Mouse (Mus musculus): ENCODE data around the gene Fv1. TPM values are rescaled to one million over a fixed set of nuclear protein-coding genes. Genes with fewer than 3 reads are reported as not detected.
"Not testable (repeated sequence)": the region's sequence is repeated elsewhere in the genome, so short reads cannot be mapped to it uniquely, and the experiment has no call there.

Fv1 gene
- 14.1 and 14.8 TPM in 2 replicates for polyA plus RNA-seq (2016; fragmentation: Nextera tagmentation; extraction: Ambion mirVana)

DNA sequence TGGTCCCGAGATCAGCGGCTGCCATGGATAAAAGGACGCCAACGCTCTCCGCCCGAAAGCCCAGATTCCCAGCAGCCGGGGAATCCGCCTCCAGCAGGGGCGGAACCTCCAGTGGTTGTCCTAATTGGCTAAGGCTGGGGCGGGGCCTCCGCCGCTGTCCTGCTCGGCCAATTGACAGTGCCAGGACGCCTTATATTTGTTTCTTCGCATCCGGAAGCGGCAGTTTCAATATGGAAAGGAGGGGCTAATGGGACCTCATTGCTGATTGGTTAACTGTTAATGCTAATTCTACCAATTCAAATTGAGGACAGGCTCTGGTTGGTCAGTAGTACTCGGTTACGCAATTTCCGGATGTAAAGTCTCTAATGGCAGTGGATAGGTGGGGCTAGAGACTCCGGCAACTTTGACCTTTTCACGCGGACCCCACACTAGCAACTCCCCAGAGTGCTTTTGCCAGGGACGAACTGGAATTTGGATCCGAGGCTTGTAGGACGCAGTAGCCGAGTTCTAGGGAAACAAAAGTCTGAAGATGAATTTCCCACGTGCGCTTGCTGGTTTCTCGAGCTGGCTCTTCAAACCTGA, at the start of gene Fv1, which contains the start of gene Miip:
TSS of gene Fv1 (plus strand) at position 530 of the 582 bp plus-strand sequence.
TSS of gene Miip (minus strand) at position 367 of the 582 bp plus-strand sequence.
- peaks cover 49% of the 10 kb centered on the region for H3K36me3 ChIP-seq
- H3K27ac ChIP-seq: peak within 1 kb of the TSS; percentile 82
- peaks cover 21% of the 10 kb centered on the region for H3K4me1 ChIP-seq (replicated peaks)
- no peaks in the 10 kb centered on the region for H3K27me3 ChIP-seq
- peak within 1 kb of the TSS; percentile 84 for H3K4me2 ChIP-seq
- peak within 1 kb of the TSS; percentile 79 for H3K9ac ChIP-seq (replicated peaks)
- ATAC-seq (ENCODE audit: insufficient number of reproducible peaks, insufficient read depth, low FRiP score, low TSS enrichment, low read depth): peak; percentile 97
- WGBS: under 1% methylated on average over 30 of the region's 30 CpGs
- no peaks in the 10 kb centered on the region for H3K9me3 ChIP-seq
- peak within 1 kb of the TSS; percentile 82 for H3K4me3 ChIP-seq (replicated peaks)

DNA sequence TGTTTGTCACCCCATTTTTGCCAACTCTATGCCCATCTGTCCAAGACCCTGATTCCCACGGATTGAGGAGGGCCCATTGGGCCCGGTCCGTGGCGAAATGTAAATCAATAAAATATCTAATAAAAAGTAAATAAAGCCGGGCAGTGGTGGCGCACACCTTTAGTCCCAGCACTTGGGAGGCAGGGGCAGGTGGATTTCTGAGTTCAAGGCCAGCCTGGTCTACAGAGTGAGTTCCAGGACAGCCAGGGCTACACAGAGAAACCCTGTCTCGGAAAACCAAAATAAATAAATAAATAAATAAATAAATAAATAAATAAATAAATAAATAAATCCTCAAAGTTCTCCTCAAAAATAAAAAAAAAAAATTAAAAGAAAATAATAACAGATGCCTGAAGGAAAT, 49.1 kb upstream of the Fv1 start:
- Histone ChIP-seq H3K36me3 (peaks cover 13% of the 10 kb centered on the region), H3K9me3 (peaks cover 60% of the 10 kb centered on the region)
- not testable (repeated sequence) for H3K4me3 ChIP-seq (replicated peaks); H3K4me1 ChIP-seq (replicated peaks); H3K27me3 ChIP-seq; H3K4me2 ChIP-seq; H3K9ac ChIP-seq (replicated peaks); H3K27ac ChIP-seq
- WGBS: 79% methylated on average over 7 of the region's 7 CpGs
- 0 out of 2 replicates have a peak, but pooled peaks have one; percentile 53 for ATAC-seq (ENCODE audit: insufficient number of reproducible peaks, insufficient read depth, low FRiP score, low TSS enrichment, low read depth)

DNA sequence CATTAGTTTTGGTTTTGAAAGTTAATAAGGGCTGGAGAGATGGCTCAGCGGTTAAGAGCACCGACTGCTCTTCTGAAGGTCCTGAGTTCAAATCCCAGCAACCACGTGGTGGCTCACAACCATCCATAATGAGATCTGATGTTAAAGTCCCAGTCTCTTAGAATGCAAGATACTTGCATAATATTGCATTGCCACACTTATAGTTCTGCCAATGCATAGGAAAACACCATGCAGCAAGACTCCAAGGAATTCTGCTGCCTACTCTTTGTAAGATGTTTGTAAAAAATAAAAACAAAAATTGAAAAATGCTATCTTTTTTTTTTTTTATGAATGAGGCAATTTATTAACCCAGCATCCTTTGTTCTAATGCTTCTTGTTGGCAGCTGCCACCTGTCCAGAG, 47.4 kb upstream of the Fv1 start:
- WGBS: 89% methylated on average over 3 of the region's 3 CpGs
- peaks cover 74% of the 10 kb centered on the region for H3K9me3 ChIP-seq
- not testable (repeated sequence) for ATAC-seq (ENCODE audit: insufficient number of reproducible peaks, insufficient read depth, low FRiP score, low TSS enrichment, low read depth); H3K27ac ChIP-seq; H3K4me2 ChIP-seq; H3K9ac ChIP-seq (replicated peaks); H3K4me3 ChIP-seq (replicated peaks); H3K4me1 ChIP-seq (replicated peaks); H3K27me3 ChIP-seq
- H3K36me3 ChIP-seq: peaks cover 29% of the 10 kb centered on the region

DNA sequence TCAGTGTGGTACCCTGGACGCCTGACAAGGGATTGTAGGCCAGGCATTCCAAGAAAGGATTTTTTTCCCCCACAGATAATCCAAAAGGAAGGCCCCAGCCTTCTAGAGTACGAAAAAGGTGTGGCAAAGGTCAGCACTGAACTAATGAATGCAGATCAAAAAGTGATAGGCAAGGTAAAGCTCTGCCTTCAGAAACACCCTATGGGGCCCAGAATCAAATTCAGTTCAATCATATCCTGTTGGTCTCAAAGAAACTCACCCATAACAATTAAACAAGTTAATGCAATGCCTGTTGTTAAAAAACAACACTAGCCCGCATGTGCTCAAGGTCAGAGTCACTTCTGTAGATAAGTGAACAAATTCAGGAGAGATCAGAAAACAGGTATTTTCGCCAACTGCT, 44.4 kb upstream of the Fv1 start:
- peaks cover 87% of the 10 kb centered on the region for H3K9me3 ChIP-seq
- no peak for ATAC-seq (ENCODE audit: insufficient number of reproducible peaks, insufficient read depth, low FRiP score, low TSS enrichment, low read depth)
- 93% methylated on average over 4 of the region's 4 CpGs for WGBS

GRCm38 (mm10) chr4:147839282-147839681, 29.5 kb upstream of the Fv1 start:
- H3K4me2 ChIP-seq; H3K4me1 ChIP-seq (replicated peaks); ATAC-seq (ENCODE audit: insufficient number of reproducible peaks, insufficient read depth, low FRiP score, low TSS enrichment, low read depth); H3K27ac ChIP-seq; H3K4me3 ChIP-seq (replicated peaks); H3K9ac ChIP-seq (replicated peaks); H3K27me3 ChIP-seq: not testable (repeated sequence)
- WGBS: 99% methylated on average over 17 of the region's 26 CpGs
- peaks cover 25% of the 10 kb centered on the region for H3K9me3 ChIP-seq
- H3K36me3 ChIP-seq: peaks cover 36% of the 10 kb centered on the region

More for the DNA sequence above, 44.4 kb upstream of the Fv1 start:
- Histone ChIP-seq H3K4me2 (no peak overlapping the region), H3K27me3 (no peaks in the 10 kb centered on the region), H3K4me3 (replicated peaks) (no peak overlapping the region), H3K36me3 (peaks cover 59% of the 10 kb centered on the region), H3K27ac (no peak overlapping the region), H3K9ac (replicated peaks) (no peak overlapping the region), H3K4me1 (replicated peaks) (no peaks in the 10 kb centered on the region)

DNA sequence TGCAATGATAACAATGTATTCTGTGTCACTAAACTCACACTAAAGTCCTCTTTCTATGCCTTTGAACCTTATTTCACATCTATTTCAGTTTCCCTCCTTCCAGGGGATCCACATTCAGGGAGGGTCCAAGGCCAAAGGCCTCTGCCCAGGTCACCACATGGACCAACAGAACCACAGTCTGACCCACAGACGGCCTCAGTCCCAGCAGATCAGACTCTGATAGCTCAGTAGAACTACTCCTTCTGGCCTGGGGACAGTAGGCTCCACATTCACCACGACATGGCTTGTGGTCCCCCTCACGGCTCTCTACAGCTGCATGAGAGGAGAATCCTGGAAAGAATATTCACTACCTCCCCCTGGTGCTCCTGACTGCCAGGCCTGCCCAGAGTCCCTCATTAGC, 25.9 kb upstream of the Fv1 start:
- WGBS: 89% methylated on average over 3 of the region's 3 CpGs
- Histone ChIP-seq H3K4me3 (replicated peaks) (no peak overlapping the region), H3K4me2 (no peak overlapping the region), H3K9me3 (peaks cover 22% of the 10 kb centered on the region), H3K27ac (no peak overlapping the region), H3K27me3 (no peaks in the 10 kb centered on the region), H3K9ac (replicated peaks) (no peak overlapping the region), H3K36me3 (peaks cover 41% of the 10 kb centered on the region), H3K4me1 (replicated peaks) (peaks cover 4% of the 10 kb centered on the region)
- ATAC-seq (ENCODE audit: insufficient number of reproducible peaks, insufficient read depth, low FRiP score, low TSS enrichment, low read depth): no peak

DNA sequence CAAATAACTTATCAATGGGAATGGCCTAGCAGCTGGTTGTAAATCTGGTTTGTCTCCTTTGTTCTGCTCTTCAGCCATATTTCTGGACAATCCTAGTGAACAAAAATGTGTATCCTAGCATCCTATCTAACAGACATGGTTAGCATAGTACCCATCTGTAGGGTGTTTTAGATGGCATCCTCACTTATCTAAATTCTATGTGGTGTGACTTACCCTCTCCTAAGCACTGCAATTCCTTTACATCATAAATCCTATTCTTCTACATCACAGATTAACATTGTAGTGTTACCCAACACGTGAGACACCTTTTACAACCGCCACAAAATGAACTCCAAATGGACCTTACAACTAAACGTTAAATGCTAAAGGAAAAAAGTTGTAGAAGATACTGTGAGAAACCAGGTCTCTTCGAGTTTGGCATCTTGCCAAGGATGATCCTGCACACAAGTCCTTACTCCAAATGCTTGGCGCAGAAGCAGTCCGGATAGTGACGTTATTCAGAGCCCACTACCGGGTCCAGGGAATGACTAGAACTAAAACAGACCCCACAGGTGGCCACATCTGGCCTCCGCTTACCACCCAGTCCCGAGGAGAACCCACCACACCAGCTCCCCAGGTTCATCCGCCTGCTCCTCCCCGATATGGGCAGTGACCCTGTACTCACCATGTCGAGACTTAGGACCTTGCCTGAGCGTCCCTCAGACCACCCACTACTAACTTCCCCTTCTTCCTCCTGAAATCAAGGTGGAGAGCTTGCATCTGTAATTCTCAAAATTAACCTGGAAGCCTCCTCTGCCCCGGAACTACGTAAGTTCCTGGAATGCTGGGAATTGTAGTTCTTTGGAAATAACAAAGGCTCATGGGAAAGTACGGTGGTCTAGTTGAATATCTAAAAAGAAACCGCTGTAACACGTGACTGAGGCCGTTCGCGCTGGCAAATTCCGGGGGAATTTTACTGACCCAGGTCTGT, 20.9 kb upstream of the Fv1 start, which contains the start of gene Zfp933:
TSS of gene Zfp933 (minus strand) at position 753 of the 970 bp plus-strand sequence.
- WGBS: 5% methylated on average over 23 of the region's 23 CpGs
- Histone ChIP-seq H3K4me3 (replicated peaks) (peak within 1 kb of the TSS; percentile 69), H3K9me3 (peaks cover 6% of the 10 kb centered on the region), H3K9ac (replicated peaks) (peak within 1 kb of the TSS; percentile 69), H3K36me3 (peaks cover 16% of the 10 kb centered on the region), H3K27ac (no peak within 1 kb of the TSS), H3K4me2 (peak within 1 kb of the TSS; percentile 65), H3K4me1 (replicated peaks) (peaks cover 8% of the 10 kb centered on the region), H3K27me3 (no peaks in the 10 kb centered on the region)
- peak; percentile 93 for ATAC-seq (ENCODE audit: insufficient number of reproducible peaks, insufficient read depth, low FRiP score, low TSS enrichment, low read depth)

DNA sequence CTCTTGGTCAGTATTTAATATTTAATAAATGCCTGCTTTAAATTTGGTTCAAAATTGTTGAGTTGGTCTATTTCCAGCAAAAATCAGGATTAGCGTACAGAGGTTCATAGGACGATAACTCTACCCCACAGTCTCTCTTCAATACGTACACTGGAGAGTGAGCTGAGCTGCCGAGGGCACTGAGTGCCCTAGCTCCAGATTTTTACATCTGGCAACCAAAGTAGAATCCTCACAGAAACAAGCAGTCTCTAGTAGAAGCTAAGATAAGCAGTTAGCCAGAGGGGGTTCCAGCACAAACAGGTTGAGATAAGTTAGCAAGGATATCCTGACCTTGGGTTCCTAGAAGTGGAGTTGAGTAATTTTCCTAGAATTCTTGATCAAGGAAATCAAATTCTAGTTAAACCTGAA, 20.2 kb upstream of the Fv1 start:
- peak; percentile 75; the same call in 1 of the 2 replicates for ATAC-seq (ENCODE audit: insufficient number of reproducible peaks, insufficient read depth, low FRiP score, low TSS enrichment, low read depth)
- Histone ChIP-seq H3K4me2 (peak overlapping the region; percentile 65), H3K36me3 (peaks cover 9% of the 10 kb centered on the region), H3K4me1 (replicated peaks) (peaks cover 8% of the 10 kb centered on the region), H3K27me3 (no peaks in the 10 kb centered on the region), H3K9ac (replicated peaks) (peak overlapping the region; percentile 55), H3K9me3 (peaks cover under 1% of the 10 kb centered on the region), H3K4me3 (replicated peaks) (peak overlapping the region; percentile 69), H3K27ac (no peak overlapping the region)
- WGBS: 9% methylated on average over 4 of the region's 4 CpGs

DNA sequence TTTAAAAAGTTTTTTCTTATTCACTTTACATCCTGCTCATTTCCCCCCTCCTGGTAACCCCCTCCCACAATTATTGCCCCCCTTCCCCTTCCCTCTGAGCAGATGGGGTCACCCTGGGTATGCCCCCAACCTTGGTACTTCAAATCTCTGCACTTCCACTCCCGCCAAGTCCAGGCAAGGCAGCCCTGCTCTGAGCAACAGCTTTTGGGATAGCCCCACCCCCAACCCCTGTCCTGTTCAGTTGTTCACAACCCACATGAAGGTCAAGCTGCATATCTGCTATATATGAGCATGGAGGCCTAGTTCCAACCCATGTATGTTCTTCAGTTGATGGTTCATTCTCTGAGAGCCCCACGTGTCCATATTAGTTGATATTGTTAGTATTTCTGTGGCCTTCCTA, 18.0 kb upstream of the Fv1 start:
- 73% methylated on average over 2 of the region's 2 CpGs for whole genome bisulfite sequencing
- Histone ChIP-seq H3K9ac (replicated peaks) (no peak overlapping the region), H3K4me3 (replicated peaks) (no peak overlapping the region), H3K27ac (no peak overlapping the region), H3K4me2 (no peak overlapping the region), H3K4me1 (replicated peaks) (peaks cover 8% of the 10 kb centered on the region), H3K36me3 (no peaks in the 10 kb centered on the region), H3K27me3 (no peaks in the 10 kb centered on the region), H3K9me3 (no peaks in the 10 kb centered on the region)
- ATAC-seq (ENCODE audit: insufficient number of reproducible peaks, insufficient read depth, low FRiP score, low TSS enrichment, low read depth): no peak

DNA sequence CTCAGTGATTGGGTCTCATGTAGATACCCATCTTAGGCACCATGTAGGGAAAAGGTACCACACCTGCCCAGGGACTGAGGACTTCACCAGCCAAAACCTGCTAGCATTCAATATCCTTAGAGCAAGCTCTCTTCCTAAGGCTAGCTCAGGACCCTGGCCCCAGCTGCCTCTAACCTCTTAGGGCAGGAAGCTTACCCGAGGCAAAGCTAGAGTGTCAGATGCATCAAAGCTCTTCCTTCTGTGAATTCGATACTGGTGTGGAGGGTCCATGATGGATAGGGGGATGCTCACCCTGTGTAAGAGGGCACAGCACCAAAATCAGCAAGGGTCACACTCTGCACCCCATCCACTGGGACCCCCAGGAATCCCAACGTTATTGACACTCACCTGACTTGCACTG, 6.7 kb upstream of the Fv1 start:
- no peak for ATAC-seq (ENCODE audit: insufficient number of reproducible peaks, insufficient read depth, low FRiP score, low TSS enrichment, low read depth)
- H3K4me1 ChIP-seq (replicated peaks): no peaks in the 10 kb centered on the region
- H3K9me3 ChIP-seq: no peaks in the 10 kb centered on the region
- H3K27me3 ChIP-seq: no peaks in the 10 kb centered on the region
- WGBS: 90% methylated on average over 3 of the region's 3 CpGs
- no peak overlapping the region for H3K27ac ChIP-seq
- H3K4me2 ChIP-seq: no peak overlapping the region
- H3K9ac ChIP-seq (replicated peaks): no peak overlapping the region
- peaks cover 60% of the 10 kb centered on the region for H3K36me3 ChIP-seq
- H3K4me3 ChIP-seq (replicated peaks): no peak overlapping the region

DNA sequence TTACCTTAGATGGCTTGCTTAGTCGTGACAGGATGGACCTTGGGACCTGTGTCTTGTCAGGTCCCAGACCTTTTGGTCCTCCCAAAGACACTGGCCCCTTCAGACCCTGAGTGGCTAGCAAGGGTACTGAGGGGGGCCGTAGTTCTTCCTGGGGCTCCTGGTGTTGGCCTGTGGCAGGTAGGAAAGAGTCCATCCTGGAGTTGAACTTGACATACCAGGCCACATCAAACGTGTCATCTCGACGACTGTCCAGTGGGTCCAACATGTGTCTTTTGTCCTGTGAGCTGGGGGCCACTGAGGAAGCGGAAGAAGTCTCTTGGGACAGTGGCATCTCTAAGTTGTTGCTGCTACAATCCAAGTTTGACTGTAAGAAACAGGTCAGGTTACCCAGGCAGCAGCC, 3.1 kb upstream of the Fv1 start:
- H3K4me1 ChIP-seq (replicated peaks): peaks cover 21% of the 10 kb centered on the region
- H3K27me3 ChIP-seq: no peaks in the 10 kb centered on the region
- no peak overlapping the region for H3K4me3 ChIP-seq (replicated peaks)
- H3K9ac ChIP-seq (replicated peaks): no peak overlapping the region
- WGBS: 96% methylated on average over 6 of the region's 6 CpGs
- no peak for ATAC-seq (ENCODE audit: insufficient number of reproducible peaks, insufficient read depth, low FRiP score, low TSS enrichment, low read depth)
- H3K27ac ChIP-seq: no peak overlapping the region
- no peak overlapping the region for H3K4me2 ChIP-seq
- no peaks in the 10 kb centered on the region for H3K9me3 ChIP-seq
- peaks cover 54% of the 10 kb centered on the region for H3K36me3 ChIP-seq
